8 mouse cellular contexts compared by ENCODE assay signal in genomic region chr4:114908829-114909601, GRCm38 (mm10). TPM values are rescaled to one million over a fixed set of nuclear protein-coding genes. Genes with fewer than 3 reads are reported as not detected.
DNase-seq lines count a peak whose midpoint lies in the region; ATAC-seq lines count a peak whose summit lies in the region.

Gene Foxd2 (minus strand): TSS chr4:114908873.

- DNase-seq in NIH3T3 (ENCODE audit: low read depth) = peak; percentile 98
- DNase-seq in cerebellum, adult 18-20 months = peak; percentile 42 to 47
- DNase-seq in layer of hippocampus, postnatal 25 days (ENCODE audit: extremely low spot score in 1 of 2, low spot score in 1 of 2) = peak; percentile 64 to 77
- DNase-seq in right cerebral cortex, postnatal 14 days = peak; percentile 70
- peak; percentile 86 to 89 for DNase-seq in urinary bladder, postnatal 36 days (ENCODE audit: low spot score in 2 of 2)

- 0% methylated on average over 59 of the region's 64 CpGs for WGBS in forebrain, embryonic 15.5 days

- H3K4me3 ChIP-seq in forebrain, embryonic 15.5 days = peak within 1 kb of the TSS; percentile 39
- peak within 1 kb of the TSS; percentile 95 for H3K4me3 ChIP-seq in megakaryocyte, embryonic 14.5 days (replicated peaks)

- peak; percentile 81 for ATAC-seq in forebrain, embryonic 15.5 days (replicated peaks)
- ATAC-seq in hematopoietic stem cell, adult 5-6 weeks (replicated peaks in 1 of 2; ENCODE audit: insufficient read depth in 1 of 2, low FRiP score in 2 of 2, low TSS enrichment in 1 of 2, low read depth in 1 of 2, poor library complexity in 2 of 2, severe bottlenecking in 2 of 2) = peak; percentile 78 to 86

- H3K9me3 ChIP-seq in forebrain, embryonic 15.5 days = no peaks in the 10 kb centered on the region
- H3K9me3 ChIP-seq in megakaryocyte, embryonic 14.5 days = peaks cover 14% of the 10 kb centered on the region; the same call in 1 of the 2 replicates

- no peaks in the 10 kb centered on the region for H3K36me3 ChIP-seq in forebrain, embryonic 15.5 days
- peaks cover 7% of the 10 kb centered on the region for H3K36me3 ChIP-seq in megakaryocyte, embryonic 14.5 days (replicated peaks; ENCODE audit: low read length)

- H3K4me1 ChIP-seq in forebrain, embryonic 15.5 days = peaks cover 23% of the 10 kb centered on the region
- H3K4me1 ChIP-seq in megakaryocyte, embryonic 14.5 days = peaks cover 51% of the 10 kb centered on the region

- peak within 1 kb of the TSS; percentile 63 for H3K4me2 ChIP-seq in forebrain, embryonic 15.5 days (replicated peaks)

- H3K27me3 ChIP-seq in forebrain, embryonic 15.5 days = peaks cover 97% of the 10 kb centered on the region
- peaks cover 87% of the 10 kb centered on the region for H3K27me3 ChIP-seq in megakaryocyte, embryonic 14.5 days (replicated peaks)

- peak within 1 kb of the TSS; percentile 32 for H3K9ac ChIP-seq in forebrain, embryonic 15.5 days (replicated peaks)

- H3K27ac ChIP-seq in forebrain, embryonic 15.5 days (replicated peaks) = no peak within 1 kb of the TSS

RNA-seq across cellular contexts. Expression of gene Foxd2, which starts in this region (rescaled TPM):
- 0.24 TPM in 2 replicates for polyA plus RNA-seq in forebrain, embryonic 15.5 days (2015; fragmentation: Nextera tagmentation; extraction: Ambion mirVana)
- 2.8 and 2.9 TPM in 2 replicates for total RNA-seq in hematopoietic stem cell, adult 5-6 weeks (2017)
- total RNA-seq in layer of hippocampus, postnatal 25 days (2021) = under 1 TPM; 0.17 to 0.35 TPM
- polyA plus RNA-seq in megakaryocyte, embryonic 14.5 days (2012; ENCODE audit: insufficient read depth, low replicate concordance) = 1.9 and 5.8 TPM in 2 replicates

Comparison
In these comparisons a context has a peak if more than half of its experiments do, and no peak if none do; other contexts are left out.
1. Peak in ATAC-seq, H3K4me3 ChIP-seq, H3K9ac ChIP-seq and H3K4me2 ChIP-seq in forebrain, embryonic 15.5 days; RNA of the gene not detected or under 1 TPM.
2. Peak in DNase-seq in layer of hippocampus, postnatal 25 days; RNA of the gene not detected or under 1 TPM.
3. DNase-seq: peak in every context shown above with its lines; median percentile 98 in NIH3T3; 88 in urinary bladder, postnatal 36 days; 70 in layer of hippocampus, postnatal 25 days; 70 in right cerebral cortex, postnatal 14 days; 44 in cerebellum, adult 18-20 months.